Mouse (Mus musculus) megakaryocyte, adult 5-6 weeks (primary cell): ENCODE measurements around the gene Pycr2. TPM values are rescaled to one million over a fixed set of nuclear protein-coding genes. Genes with fewer than 3 reads are reported as not detected.
A peak's percentile ranks its signal among the peaks of the same experiment; 100 is the strongest.
"Not testable (repeated sequence)": the region's sequence is repeated elsewhere in the genome, so short reads cannot be mapped to it uniquely, and the experiment has no call there.

Experiments
- ATAC-seq: 2 replicates; pipeline ENCODE4 v1.8.0; 2016; ENCODE audit warnings: mild to moderate bottlenecking, inconsistent platforms; ENCODE audit not compliant: poor library complexity, severe bottlenecking
- total RNA-seq, 2 experiments: library from RNA; stranded (forward) in 1 of 2; stranded (reverse) in 1 of 2; fragments of 153-499, 151-499 nt in 1 of 2; fragments of 221-1000, 200-1000 nt in 1 of 2; gene quantifications; 2 replicates each; pipeline versions ENCODE4 v1.2.3 to v1.2.4; 2015 to 2017

The Pycr2 gene
- total RNA-seq, 2 experiments from 2014 or later: 16.4 to 17.3 TPM

DNA sequence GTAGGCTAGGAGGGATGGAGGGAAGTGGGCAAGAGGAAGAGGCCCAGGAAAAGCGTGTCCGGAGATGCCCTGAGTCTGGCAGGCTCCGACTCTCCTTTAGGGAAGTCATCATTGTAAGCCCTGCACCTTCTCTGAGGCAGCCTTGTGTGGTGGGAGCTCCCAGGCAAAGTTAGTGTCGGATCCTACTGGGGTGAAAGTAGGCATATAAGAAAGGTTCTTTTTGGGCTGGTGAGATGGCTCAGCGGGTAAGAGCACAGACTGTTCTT is 655 bp downstream of the Pycr2 start:
- ATAC-seq: peak; percentile 51

DNA sequence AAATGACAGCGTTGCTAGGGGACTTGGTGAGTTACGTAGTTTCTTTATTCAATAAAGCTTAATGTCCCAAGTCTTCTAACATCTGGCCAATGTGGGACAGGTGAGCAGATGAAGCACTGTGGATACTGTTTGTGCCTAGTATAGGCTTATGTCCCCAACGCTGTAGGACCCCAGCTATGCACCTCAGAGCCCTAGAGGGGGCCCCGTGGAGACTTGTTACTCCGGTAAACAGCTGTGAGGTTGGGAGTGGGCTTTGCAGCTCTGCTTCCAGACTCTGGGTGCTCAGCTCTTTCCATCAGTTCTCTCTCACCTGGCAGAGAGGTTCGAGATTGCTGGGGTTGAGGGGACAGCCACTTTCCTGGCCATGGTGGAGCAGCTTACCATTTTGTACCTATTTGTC is 1.2 kb downstream of the Pycr2 start:
- no peak for ATAC-seq

- ATAC-seq: no peak
Observed at GRCm38 (mm10) chr1:180905876-180906275, 1.8 kb downstream of the Pycr2 start.

DNA sequence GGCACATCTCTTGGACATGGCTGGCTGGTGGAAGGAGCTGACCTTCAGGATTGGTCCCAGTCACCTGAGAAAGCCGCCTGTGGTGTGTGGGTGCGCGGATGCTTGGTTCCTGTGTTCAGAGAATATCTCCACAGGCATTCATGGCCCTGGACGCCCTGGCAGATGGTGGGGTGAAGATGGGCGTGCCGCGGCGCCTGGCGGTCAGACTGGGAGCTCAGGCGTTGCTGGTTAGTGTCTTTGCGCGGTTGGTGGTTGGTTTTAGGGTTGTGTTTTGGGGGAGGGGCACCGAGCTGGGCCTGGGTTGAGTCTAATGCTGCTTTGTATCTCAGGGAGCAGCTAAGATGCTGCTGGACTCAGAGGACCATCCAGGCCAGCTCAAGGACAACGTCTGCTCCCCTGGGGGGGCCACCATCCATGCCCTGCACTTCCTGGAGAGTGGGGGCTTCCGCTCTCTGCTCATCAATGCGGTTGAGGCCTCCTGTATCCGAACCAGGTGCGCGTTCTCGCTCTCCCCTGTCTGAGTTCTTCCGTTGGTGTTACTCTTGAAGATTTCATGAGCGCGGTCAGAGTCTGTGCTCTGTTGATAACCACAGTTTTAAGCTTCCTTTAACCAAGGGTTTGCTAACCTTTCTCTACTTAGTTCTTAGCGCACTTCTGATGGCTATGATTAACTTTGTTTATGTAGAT is 2.5 kb downstream of the Pycr2 start:
- no peak for ATAC-seq

DNA sequence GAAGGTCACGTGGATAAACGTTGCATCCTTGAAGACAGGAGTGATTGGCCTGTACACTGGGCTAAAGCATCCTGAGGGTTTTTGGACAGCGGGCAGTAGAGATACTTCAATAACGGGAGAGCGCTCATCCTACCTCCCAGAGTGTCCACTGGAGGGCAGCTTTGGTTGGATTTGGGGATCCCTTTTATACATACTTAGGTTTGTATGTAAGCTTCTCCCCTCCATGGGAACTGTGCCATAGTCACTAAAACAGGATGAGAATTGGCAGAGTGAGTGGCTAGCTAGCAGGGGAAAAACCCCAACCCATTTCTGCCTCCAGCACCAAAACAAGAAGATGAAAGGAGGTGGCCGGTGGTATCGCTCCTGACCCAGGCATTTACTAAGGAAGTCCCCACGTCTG is 7.0 kb downstream of the Pycr2 start:
- ATAC-seq: no peak

- peak; percentile 80 for ATAC-seq
Observed at GRCm38 (mm10) chr1:180911653-180912287, 7.7 kb downstream of the Pycr2 start.

DNA sequence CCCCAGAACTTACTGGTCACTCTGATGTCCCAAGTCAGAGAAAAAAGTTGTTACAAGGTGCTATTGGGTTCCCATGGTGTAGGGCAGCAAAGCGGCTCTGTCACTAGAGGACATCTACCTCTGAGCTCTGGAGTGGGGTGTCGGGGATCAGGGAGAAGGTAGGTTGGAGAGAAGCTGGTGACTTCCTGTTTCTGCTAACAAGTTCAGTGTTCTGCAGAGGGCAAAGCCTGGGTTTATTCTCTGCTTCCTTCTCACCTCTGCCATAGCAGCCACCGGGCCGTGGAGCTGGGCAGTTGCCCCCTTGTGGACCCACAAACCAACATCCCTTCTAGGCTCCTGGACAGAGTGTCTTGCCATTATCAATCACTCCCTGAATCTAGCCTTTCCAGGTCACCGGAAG is 8.7 kb downstream of the Pycr2 start:
- ATAC-seq: peak; percentile 49

DNA sequence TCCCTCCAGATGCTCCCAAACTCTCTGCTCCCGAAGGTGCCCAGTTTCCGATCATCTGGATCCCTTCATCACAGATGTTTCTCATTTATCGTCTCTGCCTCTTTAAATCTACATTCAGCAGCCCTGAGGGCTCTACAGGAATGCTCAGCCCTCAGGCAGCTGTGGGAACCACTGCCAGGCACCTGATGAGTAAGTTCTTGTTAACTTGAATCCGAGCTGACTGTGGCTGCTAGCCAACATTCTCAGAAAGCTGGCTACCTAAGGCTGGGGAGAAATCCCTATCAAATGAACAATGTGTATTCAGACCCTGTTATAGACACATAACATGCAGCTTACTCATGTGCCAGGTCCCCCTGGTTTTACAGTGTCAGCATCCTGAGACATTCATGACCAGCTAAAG is 9.7 kb downstream of the Pycr2 start:
- ATAC-seq: no peak

- no peak for ATAC-seq
Observed at GRCm38 (mm10) chr1:180916425-180916824, 12.3 kb downstream of the Pycr2 start.

- ATAC-seq: no peak
Observed at GRCm38 (mm10) chr1:180917053-180917452, 13.0 kb downstream of the Pycr2 start.

DNA sequence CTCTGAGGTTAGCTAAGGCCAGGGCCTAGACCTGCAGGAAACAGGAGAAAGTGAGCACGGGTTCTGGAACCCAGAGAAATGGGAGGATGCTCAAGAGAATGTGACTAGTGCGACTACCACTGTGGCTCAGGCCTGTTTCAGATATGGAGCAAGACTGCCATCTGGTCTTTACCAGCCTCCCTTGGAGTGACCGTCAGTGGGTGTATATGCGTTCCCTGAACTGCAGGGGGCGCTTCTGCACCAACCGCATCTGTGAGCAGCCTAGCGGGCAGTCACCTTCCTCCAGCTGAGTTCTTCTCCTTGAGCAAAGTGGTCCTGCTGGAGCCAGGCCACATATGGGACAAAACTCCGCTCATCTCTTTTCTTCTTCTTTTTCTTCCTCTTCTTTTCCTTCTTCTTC is 15.6 kb downstream of the Pycr2 start:
- peak; percentile 57 for ATAC-seq

- ATAC-seq: peak; percentile 96
Observed at GRCm38 (mm10) chr1:180922273-180923048, 18.4 kb downstream of the Pycr2 start.

DNA sequence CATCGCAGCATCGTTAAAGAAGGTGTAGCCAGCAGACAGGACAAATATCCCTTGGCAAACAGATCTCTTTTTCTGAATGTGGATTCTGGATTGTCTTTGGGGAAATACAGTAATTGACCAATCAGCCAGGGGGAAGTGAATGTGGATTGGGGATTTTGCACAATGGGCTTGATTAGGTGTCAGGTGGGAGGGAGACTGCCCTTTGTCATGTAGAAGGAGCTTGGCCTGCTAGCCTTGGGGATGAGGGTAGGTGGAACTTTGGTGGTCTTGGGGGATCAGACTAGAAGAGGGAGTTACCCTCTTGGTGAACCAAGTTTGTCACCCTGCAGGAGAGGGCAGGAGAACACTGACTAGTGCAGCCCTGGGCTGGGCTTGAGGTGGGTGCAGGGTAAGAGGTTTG is 20.6 kb downstream of the Pycr2 start:
- no peak for ATAC-seq

DNA sequence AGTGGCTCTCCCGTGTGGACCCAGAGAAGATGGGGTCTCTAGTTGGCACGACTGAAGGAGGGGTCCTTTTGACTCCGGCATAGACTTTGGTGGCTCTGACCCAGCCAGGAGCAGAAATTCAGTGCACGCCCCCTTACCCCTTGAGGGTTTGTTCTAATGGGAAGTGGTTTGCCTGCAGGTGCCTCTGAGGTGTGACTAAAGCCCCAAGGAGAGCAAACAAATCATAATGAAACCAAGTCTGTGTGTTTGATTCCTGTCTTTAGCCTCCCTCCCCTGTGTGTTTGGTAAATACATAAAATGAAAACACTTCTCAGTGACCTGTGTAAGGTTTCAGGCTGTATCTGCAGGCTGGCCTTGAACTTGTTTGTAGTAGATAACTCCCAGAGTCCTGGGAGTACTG is 22.2 kb downstream of the Pycr2 start:
- no peak for ATAC-seq

GRCm38 (mm10) chr1:180929599-180929998 is 25.5 kb downstream of the Pycr2 start:
- ATAC-seq: no peak

DNA sequence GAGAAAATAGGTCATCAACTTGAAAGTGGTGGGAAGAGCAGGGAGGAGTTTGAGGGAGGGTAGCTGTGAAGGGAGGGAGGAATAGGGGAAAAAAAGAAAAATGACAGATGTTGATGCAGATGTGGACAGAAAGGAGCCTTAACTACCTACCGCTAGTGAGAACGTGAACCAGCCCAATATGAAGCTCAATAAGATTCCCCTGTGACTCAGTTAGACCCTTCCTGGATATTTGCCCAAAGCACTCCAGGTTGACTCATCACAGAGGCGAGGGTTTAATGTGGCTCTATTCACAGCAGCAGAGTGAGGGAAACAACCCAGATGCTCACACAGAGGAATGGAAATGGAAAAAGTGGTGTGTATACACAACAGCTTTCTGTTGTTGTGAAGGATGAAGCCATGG is 27.0 kb downstream of the Pycr2 start:
- ATAC-seq: no peak

DNA sequence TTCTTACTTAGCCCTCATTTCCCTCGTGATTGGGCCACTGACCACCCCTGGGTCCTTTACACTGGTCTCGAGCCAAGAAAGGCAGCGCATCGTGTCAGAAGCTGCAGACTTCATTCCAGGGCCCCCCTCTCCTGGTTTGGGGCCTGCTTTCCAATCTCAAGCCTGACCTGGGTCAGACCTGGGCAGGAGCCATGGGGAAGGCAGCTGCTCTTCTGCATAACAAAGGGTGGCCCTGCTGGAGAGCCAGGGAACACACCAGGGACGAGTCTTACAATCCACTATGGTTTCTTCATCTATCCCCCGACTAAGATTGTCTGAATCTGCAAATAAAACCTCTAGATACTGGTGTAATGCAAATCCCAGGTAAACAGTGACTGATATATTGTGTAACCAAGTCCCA is 29.6 kb downstream of the Pycr2 start:
- no peak for ATAC-seq

DNA sequence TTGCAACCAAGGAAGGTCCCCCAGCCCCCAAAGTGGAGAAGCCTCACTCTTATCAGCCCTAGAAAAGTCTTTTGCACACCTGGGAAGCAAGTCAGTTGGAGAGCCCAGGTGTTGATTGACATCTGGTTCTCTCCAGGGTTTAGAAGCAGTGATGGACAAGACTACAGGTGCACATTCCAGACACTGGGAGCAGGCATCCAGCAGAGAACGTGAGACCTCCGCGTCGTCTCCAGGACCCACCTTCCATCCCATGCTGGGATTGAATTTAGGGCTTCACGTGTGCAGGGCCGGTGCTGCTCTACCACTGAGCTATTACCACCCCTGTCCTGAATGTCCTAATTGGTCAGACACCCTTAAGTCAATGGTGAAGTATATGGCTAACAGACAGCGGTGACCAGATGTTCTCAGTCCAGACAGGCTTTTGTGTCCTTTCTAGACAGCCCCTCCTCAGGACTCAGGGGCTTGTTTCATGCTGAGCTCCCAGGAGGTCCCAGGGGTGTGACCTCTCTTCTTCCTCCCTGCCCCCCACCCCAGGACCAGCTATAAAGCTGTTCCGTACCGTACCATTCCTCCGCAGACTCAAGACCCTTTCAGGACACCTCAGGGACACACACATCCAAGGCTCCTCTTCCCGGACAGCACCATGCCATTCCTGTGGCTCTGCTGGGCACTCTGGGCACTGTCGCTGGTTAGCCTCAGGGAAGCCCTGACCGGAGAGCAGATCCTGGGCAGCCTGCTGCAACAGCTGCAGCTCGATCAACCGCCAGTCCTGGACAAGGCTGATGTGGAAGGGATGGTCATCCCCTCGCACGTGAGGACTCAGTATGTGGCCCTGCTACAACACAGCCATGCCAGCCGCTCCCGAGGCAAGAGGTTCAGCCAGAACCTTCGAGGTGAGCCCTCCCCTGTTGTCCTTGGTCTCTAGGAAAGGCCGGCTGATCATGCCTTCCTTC is 30.6 kb downstream of the Pycr2 start, which contains the start of gene Lefty1:
Gene Lefty1 (plus strand): TSS at position 556 of the 953 bp plus-strand sequence.
- no peak for ATAC-seq

DNA sequence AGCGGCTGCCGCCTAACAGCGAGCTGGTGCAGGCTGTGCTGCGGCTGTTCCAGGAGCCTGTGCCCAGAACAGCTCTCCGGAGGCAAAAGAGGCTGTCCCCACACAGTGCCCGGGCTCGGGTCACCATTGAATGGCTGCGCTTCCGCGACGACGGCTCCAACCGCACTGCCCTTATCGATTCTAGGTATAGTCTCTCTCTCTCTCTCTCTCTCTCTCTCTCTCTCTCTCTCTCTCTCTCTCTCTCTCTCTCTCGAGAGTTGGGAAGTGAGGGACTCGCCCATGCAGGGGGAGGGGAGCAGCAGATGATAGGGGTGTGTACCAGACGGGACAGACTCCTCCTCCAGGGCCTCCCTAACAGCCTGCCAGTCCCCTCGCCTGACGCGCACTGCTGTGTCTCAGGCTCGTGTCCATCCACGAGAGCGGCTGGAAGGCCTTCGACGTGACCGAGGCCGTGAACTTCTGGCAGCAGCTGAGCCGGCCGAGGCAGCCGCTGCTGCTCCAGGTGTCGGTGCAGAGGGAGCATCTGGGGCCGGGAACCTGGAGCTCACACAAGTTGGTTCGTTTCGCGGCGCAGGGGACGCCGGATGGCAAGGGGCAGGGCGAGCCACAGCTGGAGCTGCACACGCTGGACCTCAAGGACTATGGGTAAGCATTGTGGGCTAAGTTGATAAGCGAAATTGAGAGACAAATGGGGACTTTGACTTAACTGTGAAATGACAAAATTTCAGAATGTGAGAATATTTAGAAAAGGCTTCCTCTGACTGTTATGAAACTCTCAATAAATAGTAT is 32.7 kb downstream of the Pycr2 start:
- ATAC-seq: peak; percentile 86

DNA sequence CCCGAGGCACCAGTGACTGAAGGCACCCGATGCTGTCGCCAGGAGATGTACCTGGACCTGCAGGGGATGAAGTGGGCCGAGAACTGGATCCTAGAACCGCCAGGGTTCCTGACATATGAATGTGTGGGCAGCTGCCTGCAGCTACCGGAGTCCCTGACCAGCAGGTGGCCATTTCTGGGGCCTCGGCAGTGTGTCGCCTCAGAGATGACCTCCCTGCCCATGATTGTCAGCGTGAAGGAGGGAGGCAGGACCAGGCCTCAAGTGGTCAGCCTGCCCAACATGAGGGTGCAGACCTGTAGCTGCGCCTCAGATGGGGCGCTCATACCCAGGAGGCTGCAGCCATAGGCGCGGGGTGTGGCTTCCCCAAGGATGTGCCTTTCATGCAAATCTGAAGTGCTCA is 33.5 kb downstream of the Pycr2 start:
- ATAC-seq: not testable (repeated sequence)
